Comparison of ENCODE assay signal across 8 mouse cellular contexts in the genomic region with DNA sequence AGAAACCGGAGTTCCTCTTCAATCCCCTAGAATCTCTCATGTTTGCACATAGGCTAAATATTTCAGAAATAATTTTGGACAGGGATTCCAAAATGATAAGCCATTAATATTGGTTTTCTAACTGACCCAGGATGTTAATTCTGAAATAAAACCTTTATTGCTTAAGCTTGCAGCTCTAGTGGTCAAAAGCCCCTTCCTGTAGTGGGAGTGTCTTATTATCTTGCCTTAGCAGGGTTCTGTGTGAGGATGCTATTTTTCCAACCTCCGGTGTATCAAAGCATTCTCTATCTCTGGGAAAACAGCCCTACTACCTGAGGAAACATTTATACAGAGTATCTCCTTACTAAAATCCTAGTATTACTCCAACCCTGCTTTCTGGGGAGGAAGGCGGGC. TPM values are rescaled to one million over a fixed set of nuclear protein-coding genes. Genes with fewer than 3 reads are reported as not detected.
A peak's percentile ranks its signal among the peaks of the same experiment; 100 is the strongest.
DNase-seq lines count a peak whose midpoint lies in the region; ATAC-seq and TF ChIP-seq lines count a peak whose summit lies in the region.

No protein-coding gene starts in this region.

- peak overlapping the region; percentile 84 for H3K9ac ChIP-seq in heart, embryonic 11.5 days (ENCODE audit: low read depth, low read length)
- H3K9ac ChIP-seq in ES-Bruce4 (ENCODE audit: low read depth, poor library complexity, severe bottlenecking): peak overlapping the region; percentile 82
- H3K9ac ChIP-seq in forebrain, postnatal 0 days: peak overlapping the region; percentile 68

- peak overlapping the region; percentile 74 for H3K4me3 ChIP-seq in heart, embryonic 11.5 days (ENCODE audit: low read depth, low read length)
- H3K4me3 ChIP-seq in ES-Bruce4 (ENCODE audit: low read depth, low read length) (peak overlapping the region; percentile 97), macrophage (ENCODE audit: inconsistent target) (peak overlapping the region; percentile 91)
- peak overlapping the region; percentile 65 for H3K4me3 ChIP-seq in forebrain, postnatal 0 days (ENCODE audit: low read depth, low read length)

- H3K27ac ChIP-seq in heart, embryonic 11.5 days (ENCODE audit: low read depth, low read length): peak overlapping the region; percentile 89
- H3K27ac ChIP-seq in ES-Bruce4 (ENCODE audit: insufficient read depth, low read length) (no peak overlapping the region), macrophage (no peak overlapping the region)
- peak overlapping the region; percentile 76; the same call in 1 of the 2 replicates for H3K27ac ChIP-seq in forebrain, postnatal 0 days (ENCODE audit: low read depth, low read length)

- no peaks in the 10 kb centered on the region for H3K9me3 ChIP-seq in heart, embryonic 11.5 days (replicated peaks; ENCODE audit: control insufficient read depth, low read length)
- H3K9me3 ChIP-seq in ES-Bruce4 (replicated peaks; ENCODE audit: control insufficient read depth, insufficient read depth, low read length, poor library complexity, severe bottlenecking): peaks cover 1% of the 10 kb centered on the region; the same call in 1 of the 2 replicates
- H3K9me3 ChIP-seq in forebrain, postnatal 0 days (ENCODE audit: low read length): no peaks in the 10 kb centered on the region

- no peak for TF ChIP-seq CTCF in ES-Bruce4 (IDR thresholded peaks at IDR 0.05; ENCODE audit: low read depth, low read length)
- TF ChIP-seq CTCF in forebrain, postnatal 0 days (IDR thresholded peaks at IDR 0.05; ENCODE audit: low read depth): no peak

- no peaks in the 10 kb centered on the region for H3K36me3 ChIP-seq in heart, embryonic 11.5 days (ENCODE audit: control insufficient read depth, insufficient read depth, low read length)
- H3K36me3 ChIP-seq in ES-Bruce4 (ENCODE audit: control insufficient read depth, insufficient read depth, low read length, poor library complexity, severe bottlenecking) (peaks cover 2% of the 10 kb centered on the region), macrophage (ENCODE audit: inconsistent target) (no peaks in the 10 kb centered on the region)
- H3K36me3 ChIP-seq in forebrain, postnatal 0 days (ENCODE audit: insufficient read depth): no peaks in the 10 kb centered on the region

- H3K4me1 ChIP-seq in heart, embryonic 11.5 days (ENCODE audit: control insufficient read depth, insufficient read depth, low read length): peaks cover 8% of the 10 kb centered on the region; the same call in 1 of the 2 replicates
- no peaks in the 10 kb centered on the region for H3K4me1 ChIP-seq in ES-Bruce4 (ENCODE audit: control insufficient read depth, insufficient read depth, low read length)
- H3K4me1 ChIP-seq in forebrain, postnatal 0 days (ENCODE audit: insufficient read depth): no peaks in the 10 kb centered on the region; the same call in 1 of the 2 replicates

- DNase-seq in heart, postnatal 4 days: no peak
- no peak for DNase-seq in forebrain, postnatal 0 days
- no peak for DNase-seq in layer of hippocampus, adult 11-12 months (ENCODE audit: low spot score)
- no peak for DNase-seq in adrenal gland, postnatal 10 days
- DNase-seq in cerebellum, postnatal 10 days: no peak

- 41% methylated on average over 3 of the region's 3 CpGs for WGBS in heart, embryonic 11.5 days (ENCODE audit: insufficient replicate concordance)
- WGBS in forebrain, postnatal 0 days: 34% methylated on average over 3 of the region's 3 CpGs
- 39% methylated on average over 3 of the region's 3 CpGs for WGBS in macrophage (ENCODE audit: missing documents)

- peaks cover 67% of the 10 kb centered on the region for H3K79me2 ChIP-seq in macrophage (ENCODE audit: inconsistent target)

- no peaks in the 10 kb centered on the region for H3K27me3 ChIP-seq in heart, embryonic 11.5 days (ENCODE audit: control insufficient read depth, insufficient read depth, low read length)
- no peaks in the 10 kb centered on the region for H3K27me3 ChIP-seq in ES-Bruce4 (ENCODE audit: control insufficient read depth, insufficient read depth, low read length, poor library complexity, severe bottlenecking)
- no peaks in the 10 kb centered on the region for H3K27me3 ChIP-seq in forebrain, postnatal 0 days (ENCODE audit: insufficient read depth, low read length)

- TF ChIP-seq EP300 in ES-Bruce4 (IDR thresholded peaks at IDR 0.05; ENCODE audit: insufficient read depth, low read depth, low read length): no peak

- TF ChIP-seq POLR2A in ES-Bruce4 (IDR thresholded peaks at IDR 0.05; ENCODE audit: insufficient read depth, low read length): no peak

- no peak for ATAC-seq in heart, embryonic 11.5 days (replicated peaks; ENCODE audit: insufficient number of reproducible peaks, low FRiP score, low TSS enrichment)
- no peak for ATAC-seq in forebrain, postnatal 0 days

- peak overlapping the region; percentile 99 for H3K4me2 ChIP-seq in heart, embryonic 11.5 days
- H3K4me2 ChIP-seq in forebrain, postnatal 0 days (ENCODE audit: low read depth): peak overlapping the region; percentile 90

RNA-seq across cellular contexts. Expression of a gene that starts 1.9 kb away (rescaled TPM):
- 143 and 184 TPM in 2 replicates for polyA plus RNA-seq in heart, embryonic 11.5 days (2014; fragmentation: Nextera tagmentation; extraction: Ambion mirVana)
- 100 to 1,000 TPM in 1 of 2 experiments, 10 to 100 TPM in 1; 96.3 to 107 TPM for total RNA-seq in heart, postnatal 4 days (2021)
- polyA plus RNA-seq in ES-Bruce4 (2011; ENCODE audit: insufficient read depth, insufficient read length, low read depth, missing spikeins) (101 and 108 TPM in 2 replicates), macrophage (2018) (27.2 to 54.0 TPM (median 36.3 TPM) in 3 replicates)
- 173 and 213 TPM in 2 replicates for total RNA-seq in forebrain, postnatal 0 days (2014; rRNA removed)
- 109 and 207 TPM in 2 replicates for polyA plus RNA-seq in forebrain, postnatal 0 days (2015; fragmentation: Nextera tagmentation; extraction: Ambion mirVana)
- total RNA-seq in macrophage (2018; cell fraction: chromatin; rRNA removed): 100 to 1,000 TPM in 23 of 26 experiments, 10 to 100 TPM in 3; 81.2 to 742 (median 166) TPM
- total RNA-seq in macrophage (2018; cell fraction: cytosol; rRNA removed): 10 to 100 TPM; 24.4 to 73.3 (median 37.5) TPM
- total RNA-seq in macrophage (2018; cell fraction: nucleus; rRNA removed): 100 to 1,000 TPM in 11 of 26 experiments, 10 to 100 TPM in 15; 50.6 to 688 (median 88.0) TPM
- 10 to 100 TPM; 46.2 to 49.2 TPM for total RNA-seq in adrenal gland, postnatal 10 days (2021)

Comparison
In these comparisons a context has a peak if more than half of its experiments do, and no peak if none do; other contexts are left out.
1. H3K27ac ChIP-seq: peak in heart, embryonic 11.5 days (single experiment) and forebrain, postnatal 0 days (single experiment); none in ES-Bruce4 (single experiment) and macrophage (single experiment).
2. Peak in every context shown above with its lines, with median percentiles within 50 percentile points of each other: H3K4me3 ChIP-seq and H3K9ac ChIP-seq.